Mouse (Mus musculus): ENCODE data around the gene Poc1a. TPM values are rescaled to one million over a fixed set of nuclear protein-coding genes. Genes with fewer than 3 reads are reported as not detected.

Poc1a gene
- total and polyA plus RNA-seq, 3 experiments, result 14.8 to 25.6 (median 20.2) TPM

GRCm38 (mm10) chr9:106353779-106354178 lies 72.9 kb downstream of the Poc1a start:
- DNase-seq (ENCODE audit: low spot score) (no peak), ATAC-seq (ENCODE audit: extremely low read depth, insufficient number of reproducible peaks, low FRiP score, poor library complexity, severe bottlenecking) (no peak)
- TF ChIP-seq POLR2AphosphoS5 (IDR thresholded peaks at IDR 0.05; ENCODE audit: insufficient replicate concordance, low read depth, low read length), result no peak
- Histone ChIP-seq H3K4me1 (ENCODE audit: insufficient read depth, low read depth, low read length) (no peaks in the 10 kb centered on the region), H3K27me3 (ENCODE audit: insufficient read depth, low read length) (peaks cover 16% of the 10 kb centered on the region), H3K9me3 (replicated peaks) (no peaks in the 10 kb centered on the region), H3K36me3 (replicated peaks) (peaks cover 41% of the 10 kb centered on the region), H3K4me3 (ENCODE audit: low read depth, low read length) (no peak overlapping the region)

GRCm38 (mm10) chr9:106354810-106355209 lies 73.9 kb downstream of the Poc1a start:
- Histone ChIP-seq H3K4me3 (ENCODE audit: low read depth, low read length) (no peak overlapping the region), H3K27me3 (ENCODE audit: insufficient read depth, low read length) (peaks cover 26% of the 10 kb centered on the region), H3K36me3 (replicated peaks) (peaks cover 31% of the 10 kb centered on the region), H3K4me1 (ENCODE audit: insufficient read depth, low read depth, low read length) (no peaks in the 10 kb centered on the region), H3K9me3 (replicated peaks) (no peaks in the 10 kb centered on the region)
- DNase-seq (ENCODE audit: low spot score) (no peak), ATAC-seq (ENCODE audit: extremely low read depth, insufficient number of reproducible peaks, low FRiP score, poor library complexity, severe bottlenecking) (no peak)
- no peak for TF ChIP-seq GATA2 (IDR thresholded peaks at IDR 0.05; ENCODE audit: borderline replicate concordance, low read depth, low read length)
- TF ChIP-seq TAL1 (conservative IDR thresholded peaks at IDR 0.05; ENCODE audit: low read depth, low read length), result no peak
- TF ChIP-seq GATA1 (IDR thresholded peaks at IDR 0.05; ENCODE audit: borderline replicate concordance, low read length), result no peak
- TF ChIP-seq POLR2AphosphoS5 (IDR thresholded peaks at IDR 0.05; ENCODE audit: insufficient replicate concordance, low read depth, low read length), result no peak
- no peak for TF ChIP-seq CTCF (IDR thresholded peaks at IDR 0.05; ENCODE audit: low read depth, low read length)

- Histone ChIP-seq H3K4me3 (ENCODE audit: low read depth, low read length) (no peak overlapping the region), H3K9me3 (replicated peaks) (no peaks in the 10 kb centered on the region), H3K27me3 (ENCODE audit: insufficient read depth, low read length) (peaks cover 31% of the 10 kb centered on the region), H3K36me3 (replicated peaks) (peaks cover 28% of the 10 kb centered on the region), H3K4me1 (ENCODE audit: insufficient read depth, low read depth, low read length) (no peaks in the 10 kb centered on the region)
- ATAC-seq (ENCODE audit: extremely low read depth, insufficient number of reproducible peaks, low FRiP score, poor library complexity, severe bottlenecking) (no peak), DNase-seq (ENCODE audit: low spot score) (no peak)
- TF ChIP-seq GATA1 (IDR thresholded peaks at IDR 0.05; ENCODE audit: borderline replicate concordance, low read length) (no peak), CTCF (IDR thresholded peaks at IDR 0.05; ENCODE audit: low read depth, low read length) (no peak), POLR2AphosphoS5 (IDR thresholded peaks at IDR 0.05; ENCODE audit: insufficient replicate concordance, low read depth, low read length) (no peak), TAL1 (conservative IDR thresholded peaks at IDR 0.05; ENCODE audit: low read depth, low read length) (no peak), GATA2 (IDR thresholded peaks at IDR 0.05; ENCODE audit: borderline replicate concordance, low read depth, low read length) (no peak)
Measured at GRCm38 (mm10) chr9:106355217-106355974, 74.5 kb downstream of the Poc1a start.

DNA sequence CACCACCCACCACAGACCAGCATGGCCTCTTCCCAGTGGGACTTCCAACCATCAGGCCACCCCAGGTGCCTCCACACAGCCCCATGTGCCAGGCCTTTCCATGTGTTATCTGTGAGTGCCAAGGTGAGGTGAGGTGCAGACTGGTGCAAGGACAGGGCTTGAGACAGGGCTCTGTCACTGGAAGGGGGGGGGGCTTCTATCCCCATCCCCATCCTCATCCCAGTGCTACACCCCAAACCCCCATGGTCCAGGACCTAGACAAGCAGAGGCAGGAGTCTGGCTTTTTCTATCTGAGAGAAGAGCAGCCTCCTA lies 75.1 kb downstream of the Poc1a start:
- peaks cover 36% of the 10 kb centered on the region for H3K27me3 ChIP-seq (ENCODE audit: insufficient read depth, low read length)
- peaks cover 22% of the 10 kb centered on the region for H3K36me3 ChIP-seq (replicated peaks)
- no peak for ATAC-seq (ENCODE audit: extremely low read depth, insufficient number of reproducible peaks, low FRiP score, poor library complexity, severe bottlenecking)
- no peak for DNase-seq (ENCODE audit: low spot score)
- no peak overlapping the region for H3K4me3 ChIP-seq (ENCODE audit: low read depth, low read length)
- no peaks in the 10 kb centered on the region for H3K4me1 ChIP-seq (ENCODE audit: insufficient read depth, low read depth, low read length)
- no peak for TF ChIP-seq CTCF (IDR thresholded peaks at IDR 0.05; ENCODE audit: low read depth, low read length)
- no peak for TF ChIP-seq GATA2 (IDR thresholded peaks at IDR 0.05; ENCODE audit: borderline replicate concordance, low read depth, low read length)
- no peak for TF ChIP-seq GATA1 (IDR thresholded peaks at IDR 0.05; ENCODE audit: borderline replicate concordance, low read length)
- TF ChIP-seq TAL1 (conservative IDR thresholded peaks at IDR 0.05; ENCODE audit: low read depth, low read length), result no peak
- no peak for TF ChIP-seq POLR2AphosphoS5 (IDR thresholded peaks at IDR 0.05; ENCODE audit: insufficient replicate concordance, low read depth, low read length)
- H3K9me3 ChIP-seq (replicated peaks), result no peaks in the 10 kb centered on the region

DNA sequence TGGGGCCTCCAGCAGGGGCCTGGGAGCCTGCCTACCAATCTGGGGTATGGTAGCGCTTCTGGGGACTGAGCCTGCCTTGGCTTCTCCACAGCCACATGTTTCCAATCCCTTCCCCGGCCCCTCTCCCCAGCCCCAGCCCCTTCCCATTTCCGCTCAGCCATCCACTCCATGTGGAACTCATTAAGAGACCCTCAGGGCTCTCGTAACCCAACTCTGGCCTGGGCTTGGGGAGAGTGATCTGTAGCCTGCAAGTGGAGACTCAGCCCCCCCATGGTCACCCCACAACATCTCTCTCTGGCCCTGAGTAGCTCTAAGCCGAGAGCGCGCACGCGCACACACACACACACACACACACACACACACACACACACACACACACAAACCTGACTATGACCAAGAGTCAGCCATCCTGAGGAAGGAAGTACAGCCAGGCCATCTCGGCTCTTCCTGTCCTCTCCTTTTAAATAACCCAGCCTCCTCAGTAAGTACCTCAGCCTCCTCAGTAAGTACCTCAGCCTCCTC lies 75.5 kb downstream of the Poc1a start:
- H3K27me3 ChIP-seq (ENCODE audit: insufficient read depth, low read length), result peaks cover 41% of the 10 kb centered on the region
- H3K4me3 ChIP-seq (ENCODE audit: low read depth, low read length), result no peak overlapping the region
- no peak for ATAC-seq (ENCODE audit: extremely low read depth, insufficient number of reproducible peaks, low FRiP score, poor library complexity, severe bottlenecking)
- no peak for DNase-seq (ENCODE audit: low spot score)
- peaks cover 18% of the 10 kb centered on the region for H3K36me3 ChIP-seq (replicated peaks)
- no peaks in the 10 kb centered on the region for H3K4me1 ChIP-seq (ENCODE audit: insufficient read depth, low read depth, low read length)
- TF ChIP-seq CTCF (IDR thresholded peaks at IDR 0.05; ENCODE audit: low read depth, low read length) (no peak), POLR2AphosphoS5 (IDR thresholded peaks at IDR 0.05; ENCODE audit: insufficient replicate concordance, low read depth, low read length) (no peak), GATA2 (IDR thresholded peaks at IDR 0.05; ENCODE audit: borderline replicate concordance, low read depth, low read length) (no peak), TAL1 (conservative IDR thresholded peaks at IDR 0.05; ENCODE audit: low read depth, low read length) (no peak), GATA1 (IDR thresholded peaks at IDR 0.05; ENCODE audit: borderline replicate concordance, low read length) (no peak)
- H3K9me3 ChIP-seq (replicated peaks), result no peaks in the 10 kb centered on the region

GRCm38 (mm10) chr9:106357167-106357566 lies 76.3 kb downstream of the Poc1a start:
- ATAC-seq (ENCODE audit: extremely low read depth, insufficient number of reproducible peaks, low FRiP score, poor library complexity, severe bottlenecking), result no peak
- no peak overlapping the region for H3K4me3 ChIP-seq (ENCODE audit: low read depth, low read length)
- H3K36me3 ChIP-seq (replicated peaks), result peaks cover 11% of the 10 kb centered on the region
- no peaks in the 10 kb centered on the region for H3K9me3 ChIP-seq (replicated peaks)
- TF ChIP-seq TAL1 (conservative IDR thresholded peaks at IDR 0.05; ENCODE audit: low read depth, low read length) (no peak), CTCF (IDR thresholded peaks at IDR 0.05; ENCODE audit: low read depth, low read length) (no peak), POLR2AphosphoS5 (IDR thresholded peaks at IDR 0.05; ENCODE audit: insufficient replicate concordance, low read depth, low read length) (no peak), GATA2 (IDR thresholded peaks at IDR 0.05; ENCODE audit: borderline replicate concordance, low read depth, low read length) (no peak), GATA1 (IDR thresholded peaks at IDR 0.05; ENCODE audit: borderline replicate concordance, low read length) (no peak)
- H3K27me3 ChIP-seq (ENCODE audit: insufficient read depth, low read length), result peaks cover 48% of the 10 kb centered on the region
- no peaks in the 10 kb centered on the region for H3K4me1 ChIP-seq (ENCODE audit: insufficient read depth, low read depth, low read length)
- no peak for DNase-seq (ENCODE audit: low spot score)

All from G1E (cell line).